Mouse (Mus musculus): Measurements from ENCODE around the gene Urah.

DNA sequence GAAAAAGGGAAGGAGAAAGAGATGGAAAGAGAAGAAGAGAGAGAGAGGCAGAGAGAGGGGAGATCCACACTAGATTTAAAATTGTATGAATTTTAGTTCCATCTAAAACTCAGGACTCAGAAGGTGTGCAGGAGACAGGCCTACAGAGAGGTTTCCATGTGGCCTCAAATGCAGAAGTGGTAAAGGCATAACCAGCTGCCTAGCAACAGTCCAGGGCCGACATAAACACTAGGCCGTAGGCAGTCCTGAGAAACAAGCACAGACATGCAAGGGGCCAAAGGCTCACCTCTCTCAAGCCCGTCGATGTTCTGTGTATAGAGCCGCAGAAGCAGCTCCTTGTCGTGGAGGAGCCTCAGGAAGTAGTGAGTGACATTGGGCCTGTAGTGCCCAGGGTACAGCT lies 42.5 kb downstream of the Urah start:
- TF ChIP-seq CTCF (IDR thresholded peaks at IDR 0.05; ENCODE audit: low read depth) (no peak), EP300 (optimal IDR thresholded peaks at IDR 0.05) (no peak)
